Mouse (Mus musculus): ENCODE measurements at regions not wholly inside any gene's neighbourhood (a gene's known extent, or its start where the extent isn't known, plus 50 kb on each side); places are given as distances from the start of the nearest gene placed in this dataset.

- no peak for TF ChIP-seq ZC3H11A (IDR thresholded peaks at IDR 0.05; ENCODE audit: borderline replicate concordance, low read depth, low read length)
- TF ChIP-seq HCFC1 (IDR thresholded peaks at IDR 0.05; ENCODE audit: borderline replicate concordance, insufficient read depth, low read length): no peak
Measured at GRCm38 (mm10) chr6:100117084-100117483, 170.2 kb downstream of the Rybp start.
